Mouse (Mus musculus): ENCODE measurements around the gene Fstl3. TPM values are rescaled to one million over a fixed set of nuclear protein-coding genes. Genes with fewer than 3 reads are reported as not detected.

The Fstl3 gene
- total RNA-seq, 2 experiments from 2014 or later: 11.3 to 22.9 TPM

GRCm38 (mm10) chr10:79783920-79784800 is 7.1 kb downstream of the Fstl3 start:
- DNase-seq: no peak

DNA sequence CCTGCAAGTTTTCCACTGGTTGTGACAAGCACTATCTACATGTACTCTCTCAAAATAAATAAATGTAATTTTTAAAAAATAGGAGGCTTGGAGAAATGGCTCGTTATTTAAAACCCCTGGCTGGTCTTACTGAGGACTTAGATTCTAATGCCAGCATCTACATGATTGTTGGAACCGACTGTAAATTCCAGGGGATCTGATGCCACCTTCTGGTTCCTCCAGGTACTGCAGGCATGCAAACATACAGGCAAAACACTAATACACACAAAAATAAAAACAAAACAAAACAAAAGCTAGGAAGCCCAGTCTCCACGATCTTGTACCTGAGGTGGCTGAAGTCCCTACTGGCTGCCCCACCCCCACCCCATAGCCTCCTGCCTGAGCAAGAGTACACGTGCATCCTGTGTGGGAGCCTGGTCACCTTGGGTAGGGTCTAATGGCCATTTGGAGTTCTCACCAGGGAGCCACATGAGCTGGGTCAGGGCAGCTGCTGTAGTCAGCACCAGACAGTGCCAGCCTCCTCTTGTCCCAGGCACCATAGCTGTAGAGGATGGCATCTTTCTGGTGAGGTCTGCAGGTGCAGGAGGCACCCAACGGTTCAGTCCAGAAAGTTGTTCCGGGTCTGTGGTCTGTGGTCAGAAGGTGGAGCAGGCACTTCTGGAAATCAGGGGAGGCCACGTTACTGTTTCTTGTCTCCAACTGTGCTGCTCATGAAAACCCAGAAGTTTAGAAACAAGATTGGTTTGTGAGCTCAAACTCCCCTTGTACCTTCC is 11.5 kb downstream of the Fstl3 start:
- peak; percentile 75 to 82 for DNase-seq

DNA sequence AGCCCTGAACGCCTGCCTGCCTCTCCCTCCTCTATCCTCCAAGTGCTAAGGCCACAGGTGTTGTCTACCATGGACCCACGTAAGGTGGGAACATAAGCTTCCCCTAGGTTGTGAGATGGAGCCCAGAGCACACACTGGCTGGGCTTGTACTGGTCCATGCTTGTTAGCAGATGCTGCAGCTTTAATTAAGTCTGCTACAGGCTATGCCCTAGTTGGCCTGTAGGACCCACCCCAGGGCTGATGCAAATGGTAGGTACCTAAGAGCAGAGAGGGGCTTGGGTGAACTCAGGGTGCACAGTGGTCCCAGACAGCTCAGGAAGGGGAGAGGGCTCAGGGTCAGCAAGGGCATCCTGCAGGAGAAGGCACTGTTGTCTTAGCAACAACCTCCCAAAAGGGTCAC is 12.5 kb downstream of the Fstl3 start:
- DNase-seq: no peak

DNA sequence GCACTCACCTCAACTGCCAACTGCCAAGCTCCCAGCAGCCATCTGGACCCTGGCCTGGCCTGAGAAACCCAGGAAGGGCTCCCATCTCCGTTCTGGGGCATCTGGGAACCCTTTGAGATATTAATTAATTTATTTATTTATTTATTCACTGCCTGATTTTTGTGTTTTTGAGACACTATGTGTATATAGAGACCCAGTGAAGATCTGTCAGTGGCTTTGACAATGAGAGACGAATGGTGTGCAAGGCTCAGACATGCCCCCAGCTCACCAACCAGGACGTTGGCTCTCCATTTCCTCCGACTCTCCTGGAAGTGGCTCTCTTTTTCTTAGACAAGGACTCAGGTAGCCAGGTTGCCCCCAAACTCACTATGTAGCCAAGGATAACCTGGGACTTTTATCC is 13.8 kb downstream of the Fstl3 start, which contains the start of gene Prss57:
Gene Prss57, minus strand, starts transcription at position 101 of the 400 bp plus-strand sequence.
- DNase-seq: no peak

DNA sequence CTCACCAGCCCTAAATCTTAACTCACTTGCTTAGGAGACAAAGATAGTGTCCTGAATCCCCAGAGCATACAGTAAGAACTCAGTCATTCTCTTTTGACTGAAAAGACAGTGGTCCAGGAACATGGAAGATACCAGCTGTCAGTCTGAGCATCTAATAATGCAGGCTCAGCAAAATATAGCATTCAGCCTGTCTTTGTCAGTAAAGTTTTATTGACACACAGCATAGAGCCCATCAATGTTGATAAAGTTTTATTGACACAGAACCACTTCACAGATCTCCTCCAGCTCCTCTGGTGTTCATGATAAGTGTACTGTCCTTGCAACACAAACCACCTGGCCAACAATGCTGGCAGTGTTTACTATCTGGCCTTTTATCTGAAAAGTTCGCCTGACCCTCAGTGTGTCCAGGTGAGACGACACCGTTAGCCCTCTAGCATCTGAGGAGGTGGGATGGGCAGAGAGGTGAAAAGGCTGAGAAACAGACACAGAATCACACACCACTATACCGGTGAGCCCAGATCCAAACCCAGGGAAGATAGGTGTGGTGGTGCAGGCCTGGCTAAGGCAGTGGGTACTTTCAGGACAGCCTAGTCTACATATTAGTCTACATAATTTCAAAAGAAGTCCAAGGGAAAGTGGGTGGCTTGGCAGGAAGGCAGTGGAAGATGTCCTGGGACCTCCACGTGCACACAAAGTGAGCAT is 15.4 kb downstream of the Fstl3 start:
- no peak for DNase-seq

- DNase-seq: peak; percentile 83 to 91
These were observed 16.1 kb downstream of the Fstl3 start, which contains the start of gene Palm for GRCm38 (mm10) chr10:79793051-79793737. Gene Palm (plus strand): TSS chr10:79793572.

GRCm38 (mm10) chr10:79793738-79794490 is 16.8 kb downstream of the Fstl3 start:
- DNase-seq: peak in 1 of 2 experiments; percentile 63

DNA sequence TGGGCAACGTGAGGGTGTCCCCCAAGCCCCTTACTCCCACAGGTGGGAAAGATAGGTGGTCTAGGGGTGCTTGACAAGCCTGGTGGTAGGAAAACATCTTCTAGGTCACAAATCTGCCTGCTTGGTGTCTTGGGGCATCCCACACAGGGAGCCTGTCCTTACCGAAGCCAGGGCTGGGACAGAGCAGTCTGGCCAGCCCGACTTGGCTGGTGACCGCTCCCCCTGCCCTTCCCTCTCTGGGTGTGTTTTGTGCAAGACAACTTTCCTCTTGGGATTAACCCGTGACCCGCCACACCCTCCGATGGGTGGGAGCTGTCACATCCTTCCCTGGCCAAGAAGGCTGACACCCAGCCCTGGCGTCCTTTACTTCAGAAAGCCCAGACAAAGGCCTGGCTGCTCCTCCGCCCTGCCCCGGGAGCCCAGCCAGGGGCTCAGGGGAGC is 17.4 kb downstream of the Fstl3 start:
- peak; percentile 70 to 83 for DNase-seq

DNA sequence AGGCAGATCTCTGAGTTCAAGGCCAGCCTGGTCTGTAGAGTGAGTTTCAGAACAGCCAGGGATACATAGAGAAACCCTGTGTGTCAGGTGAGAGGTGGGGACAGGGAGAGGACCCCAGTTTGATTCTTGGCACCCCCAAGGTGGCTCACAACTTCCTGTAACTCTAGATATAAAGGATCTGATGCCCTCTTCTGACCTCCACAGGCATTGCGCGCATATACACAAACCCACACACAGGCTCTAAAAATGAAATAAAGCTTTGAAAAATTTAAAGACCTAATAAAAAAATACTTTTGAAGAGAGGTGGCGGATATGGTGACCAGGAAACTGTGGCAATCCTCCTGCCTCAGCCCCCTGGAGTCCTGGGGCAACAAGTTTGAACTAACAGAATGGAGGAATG is 18.8 kb downstream of the Fstl3 start:
- DNase-seq: no peak

DNA sequence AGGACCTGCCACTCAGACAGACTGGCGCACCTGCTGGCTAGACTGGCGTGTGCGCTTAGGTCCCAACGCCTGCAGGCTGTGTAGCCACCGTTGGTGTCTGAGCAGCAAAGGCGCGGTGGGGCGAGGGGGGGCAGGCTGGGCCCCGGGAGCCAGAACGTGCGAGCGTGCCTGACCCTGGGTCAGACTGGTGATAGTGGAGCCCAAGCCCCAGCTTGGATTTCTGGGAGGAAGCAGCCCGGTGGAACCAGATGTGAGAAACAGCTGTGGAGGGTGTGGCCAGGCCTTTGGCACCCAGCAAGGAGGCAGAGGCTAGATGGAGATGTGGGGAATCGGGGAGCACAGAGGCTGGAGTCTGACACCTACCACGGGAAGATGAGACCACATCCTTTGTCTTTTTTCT is 20.3 kb downstream of the Fstl3 start:
- DNase-seq: no peak

DNA sequence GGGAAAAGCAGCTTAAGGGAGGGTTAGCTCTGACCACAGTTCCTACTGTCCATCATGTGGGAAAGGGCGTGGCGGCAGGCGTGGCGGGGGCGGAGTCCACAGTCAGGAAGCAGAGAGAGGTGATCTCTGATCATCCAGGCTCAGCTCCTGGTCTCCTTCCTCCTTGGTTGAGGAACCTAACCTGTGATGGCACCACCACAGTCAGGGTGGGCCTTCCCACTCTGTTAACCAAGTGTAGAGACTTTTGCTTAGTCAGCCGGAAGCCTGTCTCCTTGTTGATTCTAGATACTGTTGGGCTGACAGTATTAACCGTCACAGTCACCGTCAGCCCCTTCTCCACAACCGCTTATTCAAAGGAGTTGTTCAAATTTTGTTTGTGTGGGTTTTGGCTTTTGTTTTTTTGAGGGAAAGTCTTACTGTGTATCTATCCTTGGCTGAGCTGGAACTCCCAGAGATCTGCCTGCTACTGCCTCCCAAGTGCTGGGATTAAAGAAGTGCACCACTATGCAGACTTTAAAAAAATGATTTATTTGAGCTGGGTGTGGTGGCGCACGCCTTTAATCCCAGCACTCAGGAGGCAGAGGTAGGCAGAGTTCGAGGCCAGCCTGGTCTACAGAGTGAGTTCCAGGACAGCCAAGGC is 21.3 kb downstream of the Fstl3 start:
- peak in 1 of 2 experiments; percentile 50 for DNase-seq

DNA sequence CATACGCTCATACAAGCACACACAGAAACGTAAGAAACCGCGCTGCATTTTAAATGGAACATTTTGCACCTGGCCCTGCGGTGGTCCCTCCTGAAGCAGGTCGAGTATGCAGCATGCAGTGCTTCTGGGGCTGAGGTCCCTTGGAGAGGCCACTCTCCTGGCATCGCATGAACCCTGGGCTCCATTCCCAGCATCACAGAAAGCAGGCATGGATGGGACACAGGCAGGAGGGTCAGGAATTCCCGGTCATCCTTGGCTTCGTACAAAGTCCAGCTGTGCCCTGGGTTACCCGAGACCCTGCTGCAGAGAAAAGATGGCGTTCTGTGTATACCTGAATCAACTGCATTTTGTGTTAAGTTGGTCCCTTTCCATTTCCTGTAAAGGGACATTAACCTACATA is 23.4 kb downstream of the Fstl3 start:
- no peak for DNase-seq

DNA sequence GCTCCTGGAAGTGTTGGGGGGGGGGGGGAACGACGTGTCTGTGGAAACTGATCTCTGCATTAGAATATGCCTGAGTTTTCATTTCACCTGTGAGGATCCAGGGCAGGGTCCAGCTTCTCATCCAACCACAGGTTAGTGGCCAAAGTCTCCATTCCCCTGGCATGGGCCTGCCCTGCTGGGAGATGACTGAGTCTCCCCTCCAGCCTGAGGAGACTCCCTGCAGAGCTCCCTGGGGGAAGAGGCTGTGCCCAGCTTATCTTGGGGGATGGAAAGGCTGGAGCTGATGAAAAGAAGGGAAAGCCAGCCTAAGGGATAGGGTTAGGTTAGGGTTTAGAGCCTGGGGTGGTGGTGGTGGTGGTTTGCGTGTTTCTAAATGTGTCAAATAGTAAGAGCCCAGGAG is 24.8 kb downstream of the Fstl3 start:
- DNase-seq: peak in 1 of 2 experiments; percentile 52

DNA sequence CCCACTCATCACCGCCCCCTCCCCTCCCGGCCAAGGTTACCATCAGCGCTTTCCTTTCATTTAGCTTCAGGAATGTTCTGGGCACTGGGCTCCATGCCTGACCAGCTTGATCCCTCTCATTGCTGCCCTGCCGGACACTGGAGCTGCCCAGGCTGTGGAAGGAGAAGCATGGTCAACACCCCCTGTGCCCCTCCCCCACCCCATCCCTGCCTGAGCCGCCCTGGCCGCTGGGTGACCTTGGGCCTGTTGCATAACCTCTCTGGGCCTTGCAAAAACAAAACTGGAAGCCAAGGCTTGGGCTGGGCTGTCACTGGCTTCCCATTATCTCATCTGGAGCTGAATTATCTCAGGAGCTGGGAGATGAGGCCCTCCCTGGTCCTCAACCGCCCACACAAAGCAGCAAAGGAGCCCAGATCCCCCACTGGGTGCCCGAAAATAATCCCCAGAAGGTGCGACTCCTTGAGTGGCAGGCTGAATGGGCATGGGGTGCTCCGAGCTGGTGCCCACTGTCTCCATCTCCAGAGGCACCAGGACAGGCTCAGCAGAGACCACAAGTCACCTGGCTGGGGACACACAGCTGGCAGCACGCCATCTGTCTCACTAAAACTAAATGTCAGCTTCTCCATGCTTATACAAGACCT is 25.4 kb downstream of the Fstl3 start:
- peak; percentile 90 to 91 for DNase-seq

DNA sequence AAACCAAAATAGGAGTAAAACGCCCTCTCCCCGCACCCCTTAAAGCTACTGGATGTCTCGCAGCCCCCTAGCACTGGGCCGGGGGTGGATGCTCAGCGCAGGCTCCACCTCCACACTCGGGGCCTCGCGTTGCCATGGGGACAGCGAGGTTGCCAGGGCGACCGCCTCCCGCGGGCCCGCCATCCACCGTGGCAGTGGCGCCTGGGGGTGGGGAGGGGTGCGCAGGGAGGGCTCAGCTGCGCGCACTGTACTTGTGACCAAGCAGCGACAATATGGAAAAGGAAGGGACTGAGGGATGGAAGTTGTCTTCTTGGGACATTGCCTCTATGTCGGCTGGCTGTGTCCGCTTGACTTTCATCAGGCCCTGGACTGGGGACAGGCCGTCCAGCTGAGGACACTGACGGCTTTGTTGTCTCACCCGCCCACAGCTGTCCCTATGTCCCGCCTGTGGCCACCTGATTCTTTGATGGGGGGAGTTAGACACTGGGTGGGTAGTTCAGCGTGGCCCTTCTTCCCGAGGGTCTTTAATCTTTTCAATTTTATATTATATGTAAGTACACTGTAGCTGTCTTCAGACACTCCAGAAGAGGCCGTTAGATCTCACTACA is 26.7 kb downstream of the Fstl3 start:
- DNase-seq: peak in 1 of 2 experiments; percentile 64

DNA sequence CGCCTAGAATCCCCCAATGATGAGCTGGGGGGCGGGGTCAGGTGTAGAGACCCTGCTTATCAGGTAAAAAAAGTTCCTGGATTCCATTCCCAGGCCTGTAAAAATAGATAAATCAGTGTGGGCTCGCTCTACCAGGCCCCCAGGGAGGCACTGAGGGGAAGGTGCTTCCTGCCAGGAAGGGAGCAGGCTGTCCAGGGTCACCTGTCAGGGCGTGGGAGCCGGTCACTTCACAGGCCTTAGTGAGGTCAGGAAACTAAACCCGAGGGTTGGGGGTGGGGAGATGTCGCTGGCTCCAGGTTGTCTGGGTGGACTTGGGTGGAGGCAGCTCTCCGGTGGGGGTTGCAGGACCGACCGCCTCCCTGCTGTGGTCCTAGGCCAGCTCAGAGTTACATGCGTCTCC is 28.6 kb downstream of the Fstl3 start:
- peak; percentile 62 to 76 for DNase-seq

DNA sequence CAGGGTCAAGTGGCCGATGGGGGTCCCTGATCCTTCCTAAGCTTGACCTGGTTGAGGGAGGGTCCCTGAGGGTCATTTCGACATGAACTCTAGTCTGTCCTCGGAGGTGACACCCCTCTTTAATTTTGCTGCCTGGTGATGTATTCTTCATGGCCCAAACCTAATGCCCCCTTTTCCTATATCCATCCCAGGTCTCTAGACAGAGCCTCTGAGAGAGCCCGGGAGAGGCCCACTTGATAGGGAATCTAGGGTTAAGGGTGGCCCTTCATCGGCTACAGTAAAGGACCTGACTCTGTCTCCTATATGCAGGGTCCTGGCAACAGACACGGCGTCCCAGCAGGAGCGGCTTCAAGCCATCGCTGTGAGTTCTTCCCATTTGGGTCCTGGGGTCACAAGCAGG is 29.3 kb downstream of the Fstl3 start:
- DNase-seq: no peak

GRCm38 (mm10) chr10:79806972-79807371 is 29.9 kb downstream of the Fstl3 start:
- peak in 1 of 2 experiments; percentile 56 for DNase-seq

DNA sequence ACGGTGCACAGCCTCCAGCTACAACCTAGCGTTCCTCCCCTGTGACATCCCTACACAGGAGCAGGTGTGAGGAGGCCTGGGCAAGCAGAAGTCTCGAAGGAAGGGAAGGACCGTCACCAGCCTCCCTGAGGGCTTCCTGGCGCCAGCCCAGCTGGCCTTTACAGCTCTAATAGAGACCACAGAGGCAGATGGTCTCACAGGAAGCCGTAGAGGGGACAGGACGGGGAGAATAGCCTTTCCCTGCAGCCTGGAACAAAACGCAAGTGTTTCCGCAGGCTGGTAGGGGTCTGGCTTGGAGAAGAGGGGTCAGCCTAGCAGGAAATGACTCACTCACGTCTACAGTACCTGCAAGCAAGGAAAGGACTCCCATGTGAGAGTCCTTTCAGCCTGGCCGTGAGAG is 30.8 kb downstream of the Fstl3 start:
- DNase-seq: peak; percentile 48 to 58

All from adrenal gland, postnatal 36 days (tissue).